Mouse (Mus musculus) heart, embryonic 15.5 days (tissue): ENCODE measurements around the gene Myt1l. TPM values are rescaled to one million over a fixed set of nuclear protein-coding genes. Genes with fewer than 3 reads are reported as not detected.

ENCODE experiments used
- ATAC-seq: fragments of 200-750 bp; cut with Nextera tagmentation; replicated peaks from 2 replicates; pipeline ENCODE4 v1.8.0; 2017; ENCODE audit warnings: low read depth, moderate TSS enrichment; ENCODE audit not compliant: insufficient number of reproducible peaks, insufficient read depth, low FRiP score
- H3K27ac ChIP-seq: fragments of 300-500 bp; sonication (generic); 2 replicates; pipeline ENCODE4 v1.5.1; 2015; ENCODE audit warnings: mild to moderate bottlenecking, inconsistent platforms
- H3K27me3 ChIP-seq: fragments of 300-500 bp; sonication (generic); 2 replicates; pipeline ENCODE4 v1.6.1; 2015; ENCODE audit warnings: inconsistent platforms
- H3K36me3 ChIP-seq: fragments of 300-500 bp; sonication (generic); 2 replicates; pipeline ENCODE4 v1.6.1; 2015; ENCODE audit warnings: mild to moderate bottlenecking, inconsistent platforms
- H3K4me1 ChIP-seq: fragments of 300-500 bp; sonication (generic); replicated peaks from 2 replicates; pipeline ENCODE4 v1.6.1; 2015; ENCODE audit warnings: inconsistent platforms
- H3K4me2 ChIP-seq: fragments of 300-500 bp; sonication (generic); 2 replicates; pipeline ENCODE4 v1.6.1; 2015; ENCODE audit warnings: inconsistent platforms, mild to moderate bottlenecking, moderate library complexity
- H3K4me3 ChIP-seq: fragments of 300-500 bp; sonication (generic); 2 replicates; pipeline ENCODE4 v1.5.1; 2015; ENCODE audit warnings: mild to moderate bottlenecking, inconsistent platforms
- H3K9ac ChIP-seq: fragments of 300-500 bp; sonication (generic); 2 replicates; pipeline ENCODE4 v1.6.1; 2015; ENCODE audit warnings: mild to moderate bottlenecking, inconsistent platforms
- H3K9me3 ChIP-seq: fragments of 300-500 bp; sonication (generic); replicated peaks from 2 replicates; pipeline ENCODE4 v1.6.1; 2016; ENCODE audit warnings: inconsistent platforms
- WGBS: fragments of 180-500 bp; shearing (Covaris S2); methylation state at CpG from one replicate; pipeline ENCODE4 v1.1.7; 2015; ENCODE audit warnings: mixed read lengths; 5-methylcytosine and 5-hydroxymethylcytosine counted together
- polyA plus RNA-seq: library from polyadenylated mRNA; unstranded; fragments of >200 nt; fragmentation: Nextera tagmentation; extraction: Ambion mirVana; gene quantifications from 2 replicates; pipeline ENCODE4 v1.2.1, GENCODE M21; 2015

The Myt1l gene
- polyA plus RNA-seq, 1 experiment from 2014 or later, result 0.05 TPM

GRCm38 (mm10) chr12:29538456-29538855 lies 10.3 kb downstream of the Myt1l start:
- H3K4me1 ChIP-seq, result no peaks in the 10 kb centered on the region; the same call in 1 of the 2 replicates
- H3K27ac ChIP-seq, result no peak overlapping the region
- no peak overlapping the region for H3K9ac ChIP-seq
- H3K4me3 ChIP-seq, result no peak overlapping the region
- H3K36me3 ChIP-seq, result no peaks in the 10 kb centered on the region
- peaks cover 48% of the 10 kb centered on the region for H3K27me3 ChIP-seq
- H3K9me3 ChIP-seq, result no peaks in the 10 kb centered on the region
- H3K4me2 ChIP-seq, result no peak overlapping the region
- ATAC-seq, result no peak
- 57% methylated on average over 11 of the region's 11 CpGs for WGBS

GRCm38 (mm10) chr12:29539106-29539505 lies 10.9 kb downstream of the Myt1l start:
- no peak for ATAC-seq
- Histone ChIP-seq H3K27ac (no peak overlapping the region), H3K4me3 (no peak overlapping the region), H3K4me2 (no peak overlapping the region), H3K27me3 (peaks cover 42% of the 10 kb centered on the region), H3K4me1 (no peaks in the 10 kb centered on the region; the same call in 1 of the 2 replicates), H3K9me3 (no peaks in the 10 kb centered on the region), H3K9ac (no peak overlapping the region), H3K36me3 (no peaks in the 10 kb centered on the region)
- 44% methylated on average over 5 of the region's 5 CpGs for WGBS

- H3K4me2 ChIP-seq, result no peak overlapping the region
- H3K4me3 ChIP-seq, result no peak overlapping the region
- H3K27me3 ChIP-seq, result peaks cover 25% of the 10 kb centered on the region
- ATAC-seq, result no peak
- H3K9me3 ChIP-seq, result no peaks in the 10 kb centered on the region
- H3K9ac ChIP-seq, result no peak overlapping the region
- H3K27ac ChIP-seq, result no peak overlapping the region
- H3K36me3 ChIP-seq, result no peaks in the 10 kb centered on the region
- WGBS, result 78% methylated on average over 5 of the region's 5 CpGs
- H3K4me1 ChIP-seq, result no peaks in the 10 kb centered on the region
Measured at GRCm38 (mm10) chr12:29540741-29541140, 12.6 kb downstream of the Myt1l start.

- ATAC-seq, result no peak
- H3K36me3 ChIP-seq, result no peaks in the 10 kb centered on the region
- H3K9me3 ChIP-seq, result no peaks in the 10 kb centered on the region
- no peak overlapping the region for H3K4me2 ChIP-seq
- 36% methylated on average over 3 of the region's 3 CpGs for WGBS
- no peak overlapping the region for H3K4me3 ChIP-seq
- H3K27me3 ChIP-seq, result no peaks in the 10 kb centered on the region
- no peak overlapping the region for H3K27ac ChIP-seq
- H3K4me1 ChIP-seq, result no peaks in the 10 kb centered on the region
- no peak overlapping the region for H3K9ac ChIP-seq
Measured at GRCm38 (mm10) chr12:29546073-29546472, 17.9 kb downstream of the Myt1l start.

GRCm38 (mm10) chr12:29547112-29547511 lies 18.9 kb downstream of the Myt1l start:
- Histone ChIP-seq H3K4me2 (no peak overlapping the region), H3K4me3 (no peak overlapping the region), H3K27ac (no peak overlapping the region), H3K36me3 (no peaks in the 10 kb centered on the region), H3K9ac (no peak overlapping the region), H3K27me3 (no peaks in the 10 kb centered on the region), H3K4me1 (no peaks in the 10 kb centered on the region), H3K9me3 (no peaks in the 10 kb centered on the region)
- WGBS, result 65% methylated on average over 5 of the region's 5 CpGs
- no peak for ATAC-seq

GRCm38 (mm10) chr12:29547755-29548154 lies 19.6 kb downstream of the Myt1l start:
- H3K4me1 ChIP-seq, result no peaks in the 10 kb centered on the region

GRCm38 (mm10) chr12:29553138-29553537 lies 25.0 kb downstream of the Myt1l start:
- no peaks in the 10 kb centered on the region for H3K27me3 ChIP-seq
- no peak overlapping the region for H3K4me3 ChIP-seq
- no peaks in the 10 kb centered on the region for H3K36me3 ChIP-seq
- WGBS, result 64% methylated on average over 7 of the region's 7 CpGs
- H3K4me2 ChIP-seq, result no peak overlapping the region
- no peaks in the 10 kb centered on the region for H3K9me3 ChIP-seq
- no peak for ATAC-seq
- no peaks in the 10 kb centered on the region for H3K4me1 ChIP-seq
- H3K27ac ChIP-seq, result no peak overlapping the region
- no peak overlapping the region for H3K9ac ChIP-seq

More at GRCm38 (mm10) chr12:29547755-29548154, 19.6 kb downstream of the Myt1l start:
- no peak overlapping the region for H3K4me3 ChIP-seq
- no peaks in the 10 kb centered on the region for H3K9me3 ChIP-seq
- H3K27me3 ChIP-seq, result no peaks in the 10 kb centered on the region
- ATAC-seq, result no peak
- H3K27ac ChIP-seq, result no peak overlapping the region
- H3K36me3 ChIP-seq, result no peaks in the 10 kb centered on the region
- WGBS, result 53% methylated on average over 6 of the region's 6 CpGs
- no peak overlapping the region for H3K4me2 ChIP-seq
- no peak overlapping the region for H3K9ac ChIP-seq

- Histone ChIP-seq H3K27ac (no peak overlapping the region), H3K4me3 (no peak overlapping the region), H3K27me3 (no peaks in the 10 kb centered on the region), H3K9me3 (no peaks in the 10 kb centered on the region), H3K4me1 (no peaks in the 10 kb centered on the region), H3K4me2 (no peak overlapping the region), H3K9ac (no peak overlapping the region), H3K36me3 (no peaks in the 10 kb centered on the region)
- ATAC-seq, result no peak
- 75% methylated on average over 4 of the region's 4 CpGs for WGBS
Measured at GRCm38 (mm10) chr12:29555718-29556117, 27.5 kb downstream of the Myt1l start.

- Histone ChIP-seq H3K4me3 (no peak overlapping the region), H3K36me3 (no peaks in the 10 kb centered on the region), H3K4me1 (no peaks in the 10 kb centered on the region), H3K9ac (no peak overlapping the region), H3K9me3 (no peaks in the 10 kb centered on the region), H3K27ac (no peak overlapping the region), H3K4me2 (no peak overlapping the region), H3K27me3 (no peaks in the 10 kb centered on the region)
- 71% methylated on average over 3 of the region's 3 CpGs for WGBS
- no peak for ATAC-seq
Measured at GRCm38 (mm10) chr12:29556408-29556807, 28.2 kb downstream of the Myt1l start.

- no peak overlapping the region for H3K4me2 ChIP-seq
- H3K9ac ChIP-seq, result no peak overlapping the region
- no peaks in the 10 kb centered on the region for H3K27me3 ChIP-seq
- no peak overlapping the region for H3K27ac ChIP-seq
- no peaks in the 10 kb centered on the region for H3K36me3 ChIP-seq
- H3K4me3 ChIP-seq, result no peak overlapping the region
- ATAC-seq, result no peak
- H3K4me1 ChIP-seq, result no peaks in the 10 kb centered on the region
- WGBS, result 47% methylated on average over 6 of the region's 6 CpGs
- H3K9me3 ChIP-seq, result no peaks in the 10 kb centered on the region
Measured at GRCm38 (mm10) chr12:29556901-29557300, 28.7 kb downstream of the Myt1l start.

- ATAC-seq, result no peak
- Histone ChIP-seq H3K4me2 (no peak overlapping the region), H3K9ac (no peak overlapping the region), H3K27ac (no peak overlapping the region), H3K36me3 (no peaks in the 10 kb centered on the region), H3K4me3 (no peak overlapping the region), H3K4me1 (no peaks in the 10 kb centered on the region), H3K27me3 (no peaks in the 10 kb centered on the region), H3K9me3 (no peaks in the 10 kb centered on the region)
- 83% methylated on average over 5 of the region's 5 CpGs for WGBS
Measured at GRCm38 (mm10) chr12:29559769-29560168, 31.6 kb downstream of the Myt1l start.

- ATAC-seq, result no peak
- Histone ChIP-seq H3K9me3 (no peaks in the 10 kb centered on the region), H3K27me3 (no peaks in the 10 kb centered on the region), H3K27ac (no peak overlapping the region), H3K4me3 (no peak overlapping the region), H3K9ac (no peak overlapping the region), H3K4me1 (no peaks in the 10 kb centered on the region), H3K4me2 (no peak overlapping the region), H3K36me3 (no peaks in the 10 kb centered on the region)
- 79% methylated on average over 2 of the region's 2 CpGs for WGBS
Measured at GRCm38 (mm10) chr12:29561222-29561621, 33.0 kb downstream of the Myt1l start.
